Mouse (Mus musculus): ENCODE data around the gene Ifit1bl2.

GRCm38 (mm10) chr19:34678428-34678827 is 37.9 kb upstream of the Ifit1bl2 start:
- TF ChIP-seq POLR2A (IDR thresholded peaks at IDR 0.05; ENCODE audit: borderline replicate concordance, extremely low read depth, insufficient read depth, insufficient read length, poor library complexity, severe bottlenecking) (no peak), CTCF (IDR thresholded peaks at IDR 0.05; ENCODE audit: borderline replicate concordance, extremely low read depth, insufficient read depth, insufficient read length) (no peak)

Measured in brain, embryonic 14.5 days (tissue).